Mouse (Mus musculus): Measurements from ENCODE around the gene Gpbp1. TPM values are rescaled to one million over a fixed set of nuclear protein-coding genes. Genes with fewer than 3 reads are reported as not detected.

The Gpbp1 gene
- total RNA-seq, 4 experiments from 2014 or later: 82.3 to 102 (median 90.8) TPM

DNA sequence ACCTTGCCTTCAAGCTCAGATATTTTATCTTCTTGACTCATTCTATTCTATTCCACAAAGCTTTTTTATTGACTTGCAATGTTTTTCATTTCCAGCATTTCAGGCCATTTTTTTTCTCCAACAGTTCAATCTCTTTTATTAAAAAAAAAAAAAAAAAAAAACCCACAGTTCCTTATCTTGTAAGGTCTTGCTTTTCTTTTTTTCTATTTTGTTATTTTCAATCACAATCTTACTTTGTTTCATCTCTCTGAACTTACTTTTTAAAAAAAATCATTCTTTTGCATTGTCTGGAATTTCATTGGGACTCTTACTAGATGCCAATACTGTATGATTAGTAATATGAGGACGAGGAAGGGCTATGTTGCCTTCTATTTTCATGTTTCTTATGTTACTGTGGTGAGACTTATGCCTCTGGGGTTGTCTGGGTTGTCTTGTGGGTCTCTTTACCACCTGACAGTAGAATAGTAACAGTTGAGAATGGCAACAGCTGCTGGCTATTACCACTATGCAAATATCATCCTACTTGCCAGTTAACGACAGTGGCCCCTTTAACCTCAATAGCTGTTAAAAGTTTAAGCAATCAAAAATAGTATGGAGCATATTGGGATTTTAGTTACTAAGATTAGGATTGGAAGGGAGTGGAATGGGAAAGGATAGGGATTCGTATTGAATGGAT is 19.2 kb downstream of the Gpbp1 start:
- DNase-seq (ENCODE audit: low spot score in 2 of 2): no peak

DNA sequence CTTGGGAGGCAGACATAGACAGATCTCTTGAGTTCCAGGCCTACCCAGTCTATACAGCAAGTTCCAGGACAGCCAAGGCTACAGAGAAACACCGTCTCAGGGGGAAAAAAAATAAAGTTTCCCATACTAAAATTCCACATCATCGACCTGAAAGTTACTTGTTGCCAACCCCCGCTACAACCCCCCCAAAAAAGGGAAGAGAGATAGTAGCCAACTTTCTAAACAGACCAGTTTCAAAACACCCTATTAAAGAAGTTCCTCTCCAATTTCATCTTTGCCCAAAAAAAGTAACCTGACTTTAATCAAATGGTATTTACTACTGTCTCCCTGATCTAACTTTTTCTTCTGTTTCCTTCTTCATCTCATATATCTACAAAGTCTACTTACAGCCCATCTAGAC is 22.6 kb downstream of the Gpbp1 start:
- no peak for DNase-seq (ENCODE audit: low spot score in 2 of 2)

DNA sequence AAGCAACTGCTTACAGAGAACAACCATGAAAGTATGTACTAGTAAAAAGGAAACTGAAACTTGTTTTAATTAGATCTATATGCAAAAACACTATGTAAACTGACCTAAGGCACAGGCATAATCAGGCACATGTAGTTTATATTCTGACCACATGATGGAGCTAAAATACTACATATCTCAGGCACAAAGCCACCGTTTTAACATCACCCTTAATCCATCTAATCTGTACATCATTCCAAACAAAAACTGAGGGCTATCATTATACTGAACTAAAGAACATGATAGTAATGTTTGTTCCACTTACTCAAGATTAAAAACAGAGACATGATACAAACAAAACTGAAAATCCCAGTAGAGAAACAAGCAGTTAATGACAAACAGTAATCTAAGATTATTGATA is 28.5 kb downstream of the Gpbp1 start:
- DNase-seq (ENCODE audit: low spot score in 2 of 2): no peak

GRCm38 (mm10) chr13:111456790-111457189 is 33.1 kb downstream of the Gpbp1 start:
- no peak for DNase-seq (ENCODE audit: low spot score in 2 of 2)

GRCm38 (mm10) chr13:111444325-111444724 is 45.6 kb downstream of the Gpbp1 start:
- DNase-seq (ENCODE audit: low spot score in 2 of 2): no peak

GRCm38 (mm10) chr13:111431174-111431573 is 58.7 kb downstream of the Gpbp1 start:
- no peak for DNase-seq (ENCODE audit: low spot score in 2 of 2)

- DNase-seq (ENCODE audit: low spot score in 2 of 2): no peak
Measured at GRCm38 (mm10) chr13:111421330-111421729, 68.6 kb downstream of the Gpbp1 start.

DNA sequence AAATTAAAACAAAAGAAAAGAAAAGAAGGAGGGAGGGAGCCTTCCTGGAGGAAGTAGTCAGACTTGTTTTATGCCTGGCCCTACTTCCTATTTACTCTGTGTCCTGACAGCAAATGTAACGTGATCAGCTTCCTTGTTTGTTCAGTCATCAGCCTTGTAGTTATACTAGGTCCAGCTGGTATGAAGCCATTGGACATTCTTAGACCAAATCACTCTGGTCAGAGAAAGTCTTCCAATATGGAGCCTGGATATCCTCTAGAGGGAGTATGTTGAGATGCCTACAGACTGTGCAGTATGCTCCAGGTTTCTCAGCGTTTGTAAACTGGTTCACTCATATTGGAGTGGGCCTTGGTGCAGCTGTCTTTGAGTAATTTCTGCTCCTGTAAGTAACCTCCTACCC is 71.8 kb downstream of the Gpbp1 start:
- no peak for DNase-seq (ENCODE audit: low spot score in 2 of 2)

DNA sequence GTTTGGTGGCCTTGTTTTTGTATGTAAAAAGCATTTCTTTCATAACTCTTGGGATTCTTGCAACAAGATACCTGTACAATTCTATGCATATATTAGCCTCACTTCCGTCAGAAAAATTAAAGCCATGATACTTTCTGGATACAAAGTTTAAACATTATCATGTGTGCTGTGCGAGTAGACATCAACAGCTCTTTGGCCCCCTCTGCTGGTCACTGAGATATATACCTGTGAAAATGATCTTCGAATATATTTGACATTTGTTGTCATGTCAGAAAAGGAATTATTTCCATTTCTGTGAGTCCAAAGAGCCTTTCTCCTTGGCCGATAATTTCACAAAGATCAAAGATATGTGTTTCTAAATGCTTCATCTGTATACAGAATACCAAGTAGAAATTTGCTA is 76.8 kb downstream of the Gpbp1 start:
- no peak for DNase-seq (ENCODE audit: low spot score in 2 of 2)

GRCm38 (mm10) chr13:111410831-111411230 is 79.1 kb downstream of the Gpbp1 start:
- no peak for DNase-seq (ENCODE audit: low spot score in 2 of 2)

- DNase-seq (ENCODE audit: low spot score in 2 of 2): no peak
Measured at GRCm38 (mm10) chr13:111406859-111407389, 83.0 kb downstream of the Gpbp1 start.

- no peak for DNase-seq (ENCODE audit: low spot score in 2 of 2)
Measured at GRCm38 (mm10) chr13:111405956-111406355, 84.0 kb downstream of the Gpbp1 start.

DNA sequence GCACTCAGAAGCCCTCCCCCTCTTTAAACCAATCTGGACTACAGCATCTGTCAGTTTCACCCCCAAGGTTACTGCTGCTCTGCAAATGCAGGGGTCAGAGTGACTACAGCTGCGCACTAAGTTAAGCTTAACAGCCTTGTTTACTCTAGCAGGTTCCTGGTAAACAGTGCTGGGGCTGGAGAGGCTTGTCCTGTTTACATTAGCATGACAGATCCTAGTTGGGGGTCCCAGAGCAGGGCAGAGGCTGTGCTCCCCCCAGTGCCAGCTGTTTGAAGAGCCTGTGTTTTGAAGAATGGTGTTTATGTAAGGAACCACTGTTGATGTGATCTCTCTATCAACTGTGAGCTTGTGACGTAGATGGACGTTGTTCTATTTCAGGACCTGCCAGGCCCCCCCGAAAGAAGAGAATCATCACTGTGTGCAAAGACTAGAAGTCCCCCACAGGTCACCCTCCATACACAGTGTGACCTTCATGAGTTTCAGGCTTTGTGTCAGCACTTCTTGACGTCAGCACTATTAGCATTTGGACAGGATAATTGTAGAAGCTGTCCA is 92.2 kb downstream of the Gpbp1 start:
- no peak for DNase-seq (ENCODE audit: low spot score in 2 of 2)

- DNase-seq (ENCODE audit: low spot score in 2 of 2): no peak
Measured at GRCm38 (mm10) chr13:111397061-111397460, 92.8 kb downstream of the Gpbp1 start.

GRCm38 (mm10) chr13:111395528-111395927 is 94.4 kb downstream of the Gpbp1 start:
- DNase-seq (ENCODE audit: low spot score in 2 of 2): no peak

- peak in 1 of 2 experiments; percentile 58 for DNase-seq (ENCODE audit: low spot score in 2 of 2)
Measured at GRCm38 (mm10) chr13:111394904-111395303, 95.0 kb downstream of the Gpbp1 start.

GRCm38 (mm10) chr13:111394341-111394740 is 95.6 kb downstream of the Gpbp1 start:
- DNase-seq (ENCODE audit: low spot score in 2 of 2): peak in 1 of 2 experiments; percentile 79

DNA sequence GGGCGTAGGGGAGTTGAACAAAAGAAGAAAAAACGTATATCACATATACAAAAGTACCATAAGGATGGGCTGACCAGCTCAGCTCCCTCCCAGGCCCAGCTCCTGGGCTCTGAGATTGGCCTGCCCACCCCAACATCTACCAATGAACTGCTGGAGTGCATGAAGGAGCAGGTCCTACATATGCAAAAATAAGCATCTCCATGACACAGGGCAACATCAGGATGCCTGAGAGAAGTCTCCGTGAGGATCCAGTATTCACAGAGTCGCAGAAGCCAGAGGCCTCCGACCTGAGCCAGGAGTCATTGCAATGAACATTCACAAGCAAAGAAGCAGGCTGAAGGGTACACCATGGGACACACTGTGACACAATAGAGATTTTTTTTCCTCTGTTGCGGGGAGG is 96.5 kb downstream of the Gpbp1 start:
- DNase-seq (ENCODE audit: low spot score in 2 of 2): no peak

- DNase-seq (ENCODE audit: low spot score in 2 of 2): no peak
Measured at GRCm38 (mm10) chr13:111391426-111391825, 98.5 kb downstream of the Gpbp1 start.

GRCm38 (mm10) chr13:111391011-111391410 is 98.9 kb downstream of the Gpbp1 start:
- no peak for DNase-seq (ENCODE audit: low spot score in 2 of 2)

DNA sequence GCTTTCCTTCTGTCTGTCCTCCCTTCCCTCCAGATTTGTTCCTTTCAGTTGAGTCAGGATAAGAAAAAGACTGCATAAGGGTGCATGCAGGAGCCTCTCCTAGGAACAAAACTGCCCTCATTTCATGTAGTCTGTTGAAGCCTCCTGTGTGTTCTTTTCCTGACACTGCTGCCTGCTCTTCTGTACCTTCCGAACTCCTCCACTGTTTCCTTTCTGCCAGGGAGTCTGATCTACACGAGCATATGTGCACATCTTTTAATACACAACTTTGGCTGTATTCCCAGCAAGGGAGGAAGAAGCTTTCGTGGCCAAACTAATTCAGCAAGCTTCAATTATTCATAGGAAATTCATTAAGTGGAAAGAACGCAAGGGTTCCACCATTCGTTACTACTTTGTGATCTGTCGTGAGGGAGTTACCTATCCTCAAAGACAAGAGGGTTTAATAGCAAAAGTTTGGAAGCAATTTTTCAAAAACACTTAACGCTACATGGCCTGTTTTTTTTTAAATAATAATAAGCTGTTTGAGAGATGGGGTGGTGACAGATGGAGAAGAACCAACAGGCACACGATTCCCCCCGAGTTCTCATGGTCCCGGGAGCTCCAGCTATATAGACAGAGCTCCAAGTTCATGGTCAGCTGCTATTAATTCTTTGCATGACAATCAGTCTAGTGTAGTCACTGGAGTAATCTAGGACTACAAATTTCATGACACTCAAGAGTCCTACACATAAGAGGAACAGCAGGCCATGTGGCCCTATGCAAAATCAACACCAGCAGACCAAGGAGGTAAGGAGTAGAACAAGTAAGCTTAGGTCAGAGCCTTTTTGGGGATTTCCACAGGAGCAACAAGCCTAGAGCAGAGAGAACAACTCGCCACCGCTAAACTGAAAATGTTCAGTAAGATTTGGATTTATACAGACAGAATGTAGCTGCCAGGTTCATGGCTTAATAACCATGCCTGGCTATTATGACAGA is 105.6 kb downstream of the Gpbp1 start:
- no peak for DNase-seq (ENCODE audit: low spot score in 2 of 2)

Data from left cerebral cortex, adult 8-10 months (tissue).